Mouse (Mus musculus): ENCODE measurements around the gene Lnp1. TPM values are rescaled to one million over a fixed set of nuclear protein-coding genes. Genes with fewer than 3 reads are reported as not detected.

Lnp1 gene
- total RNA-seq, 2 experiments from 2014 or later = 1.3 to 2.5 TPM

Other genes with a start within 250 kb of the Lnp1 start
- 10 to 100 TPM; 65.6 to 71.6 TPM for gene Tfg, start 210.6 kb downstream of the Lnp1 start, total RNA-seq (2021)
- not detected for gene Adgrg7, start 132.2 kb downstream of the Lnp1 start, total RNA-seq (2021)
- gene Tmem45a, start 41.9 kb downstream of the Lnp1 start, total RNA-seq (2021) = 1 to 10 TPM; 1.7 to 3.2 TPM
- not detected for gene Tmem45a2, start 143.3 kb upstream of the Lnp1 start, total RNA-seq (2021)
- 100 to 1,000 TPM; 107 to 110 TPM for gene Tomm70a, start 193.6 kb upstream of the Lnp1 start, total RNA-seq (2021)
- gene Nit2, start 239.3 kb upstream of the Lnp1 start, total RNA-seq (2021) = 10 to 100 TPM; 19.2 to 19.5 TPM